Mouse (Mus musculus): Measurements from ENCODE around the gene Klc1.

GRCm38 (mm10) chr12:111769306-111769705 lies 10.7 kb downstream of the Klc1 start:
- TF ChIP-seq E2F4 (IDR thresholded peaks at IDR 0.05; ENCODE audit: insufficient read depth): no peak
- TF ChIP-seq POLR2A (IDR thresholded peaks at IDR 0.05; ENCODE audit: insufficient read length, low read depth): no peak
- no peak for TF ChIP-seq CEBPB (IDR thresholded peaks at IDR 0.05; ENCODE audit: insufficient read depth, poor library complexity, severe bottlenecking)
- TF ChIP-seq TCF12 (IDR thresholded peaks at IDR 0.05; ENCODE audit: insufficient read depth, poor library complexity, severe bottlenecking): no peak
- TF ChIP-seq USF1 (IDR thresholded peaks at IDR 0.05; ENCODE audit: low read depth): no peak

Measured in myocyte (in vitro differentiated cells).